Mouse (Mus musculus) heart, postnatal 0 days (tissue): ENCODE data around the gene Cela2a.

Experiments
- CTCF ChIP-seq: IDR thresholded peaks from 2 replicates; pipeline ENCODE4 v1.5.1; 2016; ENCODE audit warnings: antibody characterized with exemption, control low read depth, low read depth
- EP300 ChIP-seq: IDR thresholded peaks from 2 replicates; pipeline ENCODE4 v1.6.1; 2016; ENCODE audit warnings: antibody characterized with exemption, low read depth

GRCm38 (mm10) chr4:141816267-141816666 is 9.7 kb downstream of the Cela2a start:
- no peak for TF ChIP-seq CTCF
- TF ChIP-seq EP300, result no peak
